Mouse (Mus musculus): ENCODE data around the gene Fbxo46.

DNA sequence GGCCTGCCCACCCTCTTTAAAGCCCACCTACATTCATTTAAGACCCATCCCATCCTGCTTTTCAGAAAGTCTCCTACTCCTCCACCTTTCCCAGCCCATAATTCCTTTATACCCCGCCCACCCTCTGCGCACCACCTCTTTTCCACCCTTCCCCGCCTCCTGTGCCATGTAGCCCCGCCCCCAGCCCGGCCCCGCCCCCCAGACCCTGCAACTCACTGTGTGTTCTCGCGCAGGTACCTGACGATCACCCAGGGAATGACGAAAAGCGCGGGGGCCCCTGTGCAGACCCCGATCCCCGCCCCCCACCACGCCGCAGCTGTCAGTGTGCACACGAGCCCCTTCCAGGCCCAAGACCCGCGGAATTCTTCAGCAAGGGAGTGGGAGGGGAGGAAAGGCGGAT, 40.5 kb downstream of the Fbxo46 start:
- TF ChIP-seq TCF12 (IDR thresholded peaks at IDR 0.05; ENCODE audit: insufficient read depth, poor library complexity, severe bottlenecking), result no peak
- TF ChIP-seq SRF (IDR thresholded peaks at IDR 0.05; ENCODE audit: control insufficient read depth, insufficient read length, low read depth), result no peak
- no peak for TF ChIP-seq POLR2A (IDR thresholded peaks at IDR 0.05; ENCODE audit: insufficient read length, low read depth)
- no peak for TF ChIP-seq POLR2AphosphoS2 (IDR thresholded peaks at IDR 0.05; ENCODE audit: insufficient read length, low read depth)
- TF ChIP-seq REST (IDR thresholded peaks at IDR 0.05; ENCODE audit: insufficient read depth, insufficient read length), result no peak
- no peak for TF ChIP-seq E2F4 (IDR thresholded peaks at IDR 0.05; ENCODE audit: insufficient read depth)
- no peak for TF ChIP-seq MAX (IDR thresholded peaks at IDR 0.05; ENCODE audit: low read depth)

All from myocyte (in vitro differentiated cells).